Mouse (Mus musculus): Measurements from ENCODE around the gene Tcaim. TPM values are rescaled to one million over a fixed set of nuclear protein-coding genes. Genes with fewer than 3 reads are reported as not detected.

The Tcaim gene
- total and polyA plus RNA-seq, 3 experiments = 2.7 to 3.6 TPM; not detected in 1

- no peaks in the 10 kb centered on the region for H3K4me1 ChIP-seq (ENCODE audit: control insufficient read depth in 1 of 2, insufficient read depth in 2 of 2, low read length in 2 of 2)
- no peaks in the 10 kb centered on the region for H3K36me3 ChIP-seq (ENCODE audit: control insufficient read depth in 1 of 2, insufficient read depth in 2 of 2, low read length in 2 of 2)
These were observed 7.0 kb downstream of the Tcaim start for GRCm38 (mm10) chr9:122812386-122812785.

DNA sequence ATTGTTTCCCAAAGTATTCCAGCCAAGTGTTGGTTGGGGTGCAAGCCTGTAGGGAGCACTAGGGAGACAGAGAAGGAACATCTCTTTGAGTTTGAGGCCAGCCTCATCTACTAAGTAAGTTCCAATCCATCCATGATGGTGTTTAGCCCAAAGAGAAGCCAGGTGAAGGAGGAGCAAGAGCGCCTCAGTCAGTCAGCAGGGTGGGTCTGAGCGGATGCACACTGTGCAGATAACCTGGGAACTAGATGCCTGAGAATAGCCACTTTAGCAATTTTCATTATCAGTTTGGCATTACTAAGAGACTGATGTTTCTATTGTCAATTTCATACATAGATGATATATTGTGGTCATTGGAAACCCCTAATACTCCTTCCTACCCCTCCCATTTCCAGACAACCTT is 9.4 kb downstream of the Tcaim start:
- no peaks in the 10 kb centered on the region for H3K27me3 ChIP-seq (ENCODE audit: control insufficient read depth in 1 of 2, insufficient read depth in 2 of 2, low read length in 2 of 2)
- no peaks in the 10 kb centered on the region for H3K9me3 ChIP-seq (replicated peaks; ENCODE audit: insufficient read depth, low read length)
- TF ChIP-seq TAL1 (IDR thresholded peaks at IDR 0.05; ENCODE audit: low read length) = no peak
- TF ChIP-seq SIN3A (IDR thresholded peaks at IDR 0.05; ENCODE audit: low read length) = no peak
- TF ChIP-seq ZKSCAN1 (IDR thresholded peaks at IDR 0.05; ENCODE audit: low read depth, low read length) = no peak
- TF ChIP-seq ZMIZ1 (IDR thresholded peaks at IDR 0.05; ENCODE audit: low read depth, low read length) = no peak
- no peak for TF ChIP-seq UBTF (IDR thresholded peaks at IDR 0.05; ENCODE audit: borderline replicate concordance, insufficient read depth, low read depth, low read length)
- DNase-seq (ENCODE audit: low read depth, low spot score) = no peak
- H3K79me2 ChIP-seq (ENCODE audit: control insufficient read depth, insufficient read depth, low read length, poor library complexity) = no peaks in the 10 kb centered on the region
- H3K36me3 ChIP-seq (ENCODE audit: control insufficient read depth in 1 of 2, insufficient read depth in 2 of 2, low read length in 2 of 2) = no peaks in the 10 kb centered on the region
- no peak overlapping the region for H3K4me3 ChIP-seq (ENCODE audit: control insufficient read depth in 1 of 2, insufficient read depth in 1 of 2, low read depth in 2 of 2, low read length in 2 of 2)
- H3K27ac ChIP-seq (ENCODE audit: control insufficient read depth, low read depth, low read length) = no peak overlapping the region
- no peaks in the 10 kb centered on the region for H3K4me1 ChIP-seq (ENCODE audit: control insufficient read depth in 1 of 2, insufficient read depth in 2 of 2, low read length in 2 of 2)
- H3K9ac ChIP-seq (ENCODE audit: control insufficient read depth, low read depth, low read length, poor library complexity, severe bottlenecking) = no peak overlapping the region

More at GRCm38 (mm10) chr9:122812386-122812785, 7.0 kb downstream of the Tcaim start:
- Histone ChIP-seq H3K9ac (ENCODE audit: control insufficient read depth, low read depth, low read length, poor library complexity, severe bottlenecking) (no peak overlapping the region), H3K27ac (ENCODE audit: control insufficient read depth, low read depth, low read length) (no peak overlapping the region), H3K27me3 (ENCODE audit: control insufficient read depth in 1 of 2, insufficient read depth in 2 of 2, low read length in 2 of 2) (no peaks in the 10 kb centered on the region), H3K79me2 (ENCODE audit: control insufficient read depth, insufficient read depth, low read length, poor library complexity) (no peaks in the 10 kb centered on the region), H3K9me3 (replicated peaks; ENCODE audit: insufficient read depth, low read length) (no peaks in the 10 kb centered on the region), H3K4me3 (ENCODE audit: control insufficient read depth in 1 of 2, insufficient read depth in 1 of 2, low read depth in 2 of 2, low read length in 2 of 2) (no peak overlapping the region)
- DNase-seq (ENCODE audit: low read depth, low spot score) = no peak
- TF ChIP-seq CHD2 (IDR thresholded peaks at IDR 0.05; ENCODE audit: low read length) (no peak), BHLHE40 (IDR thresholded peaks at IDR 0.05; ENCODE audit: borderline replicate concordance, low read depth, low read length) (no peak), MEF2A (IDR thresholded peaks at IDR 0.05; ENCODE audit: extremely low read depth, insufficient replicate concordance, low read depth, low read length, poor library complexity, severe bottlenecking) (no peak), SIN3A (IDR thresholded peaks at IDR 0.05; ENCODE audit: low read length) (no peak)

GRCm38 (mm10) chr9:122815239-122815851 is 10.0 kb downstream of the Tcaim start:
- Histone ChIP-seq H3K27me3 (ENCODE audit: control insufficient read depth in 1 of 2, insufficient read depth in 2 of 2, low read length in 2 of 2) (no peaks in the 10 kb centered on the region), H3K27ac (ENCODE audit: control insufficient read depth, low read depth, low read length) (no peak overlapping the region), H3K4me1 (ENCODE audit: control insufficient read depth in 1 of 2, insufficient read depth in 2 of 2, low read length in 2 of 2) (no peaks in the 10 kb centered on the region), H3K36me3 (ENCODE audit: control insufficient read depth in 1 of 2, insufficient read depth in 2 of 2, low read length in 2 of 2) (no peaks in the 10 kb centered on the region), H3K9me3 (replicated peaks; ENCODE audit: insufficient read depth, low read length) (no peaks in the 10 kb centered on the region), H3K79me2 (ENCODE audit: control insufficient read depth, insufficient read depth, low read length, poor library complexity) (no peaks in the 10 kb centered on the region), H3K4me3 (ENCODE audit: control insufficient read depth in 1 of 2, insufficient read depth in 1 of 2, low read depth in 2 of 2, low read length in 2 of 2) (no peak overlapping the region), H3K9ac (ENCODE audit: control insufficient read depth, low read depth, low read length, poor library complexity, severe bottlenecking) (no peak overlapping the region)
- DNase-seq (ENCODE audit: low read depth, low spot score) = no peak
- TF ChIP-seq MEF2A (IDR thresholded peaks at IDR 0.05; ENCODE audit: extremely low read depth, insufficient replicate concordance, low read depth, low read length, poor library complexity, severe bottlenecking) = no peak
